Mouse (Mus musculus): ENCODE data around the gene Cd80. TPM values are rescaled to one million over a fixed set of nuclear protein-coding genes. Genes with fewer than 3 reads are reported as not detected.
"Not testable (repeated sequence)": the region's sequence is repeated elsewhere in the genome, so short reads cannot be mapped to it uniquely, and the experiment has no call there.

Gene Cd80
- polyA plus RNA-seq, 1 experiment from 2014 or later, result 0.46 TPM

- H3K4me2 ChIP-seq (ENCODE audit: low read depth, low read length), result no peak overlapping the region
- H3K9me3 ChIP-seq (ENCODE audit: control insufficient read depth, low read length), result no peaks in the 10 kb centered on the region
- peaks cover 11% of the 10 kb centered on the region; the same call in 1 of the 2 replicates for H3K4me1 ChIP-seq (ENCODE audit: control insufficient read depth, insufficient read depth, low read length)
- no peaks in the 10 kb centered on the region for H3K36me3 ChIP-seq (ENCODE audit: control insufficient read depth, insufficient read depth, low read length)
- H3K27ac ChIP-seq (replicated peaks; ENCODE audit: low read depth, low read length), result no peak overlapping the region
- no peak overlapping the region for H3K4me3 ChIP-seq (ENCODE audit: low read depth, low read length)
- H3K27me3 ChIP-seq (replicated peaks; ENCODE audit: control insufficient read depth, insufficient read depth, low read length), result no peaks in the 10 kb centered on the region
- DNase-seq (ENCODE audit: low spot score) (no peak), ATAC-seq (ENCODE audit: low read depth) (no peak)
- H3K9ac ChIP-seq (ENCODE audit: low read depth, low read length), result no peak overlapping the region
- WGBS, result 86% methylated on average over 5 of the region's 5 CpGs
Observed at GRCm38 (mm10) chr16:38472507-38472873, 17.1 kb downstream of the Cd80 start.

- Histone ChIP-seq H3K27me3 (replicated peaks; ENCODE audit: control insufficient read depth, insufficient read depth, low read length) (no peaks in the 10 kb centered on the region), H3K4me1 (ENCODE audit: control insufficient read depth, insufficient read depth, low read length) (peaks cover 11% of the 10 kb centered on the region; the same call in 1 of the 2 replicates), H3K4me3 (ENCODE audit: low read depth, low read length) (no peak overlapping the region), H3K36me3 (ENCODE audit: control insufficient read depth, insufficient read depth, low read length) (no peaks in the 10 kb centered on the region), H3K9ac (ENCODE audit: low read depth, low read length) (no peak overlapping the region), H3K4me2 (ENCODE audit: low read depth, low read length) (no peak overlapping the region), H3K9me3 (ENCODE audit: control insufficient read depth, low read length) (no peaks in the 10 kb centered on the region), H3K27ac (replicated peaks; ENCODE audit: low read depth, low read length) (no peak overlapping the region)
- no peak for DNase-seq (ENCODE audit: low spot score)
- 88% methylated on average over 5 of the region's 5 CpGs for WGBS
- ATAC-seq (ENCODE audit: low read depth), result no peak
Observed at GRCm38 (mm10) chr16:38473661-38474060, 18.3 kb downstream of the Cd80 start.

- no peak for ATAC-seq (ENCODE audit: low read depth)
- no peaks in the 10 kb centered on the region for H3K9me3 ChIP-seq (ENCODE audit: control insufficient read depth, low read length)
- H3K4me2 ChIP-seq (ENCODE audit: low read depth, low read length), result no peak overlapping the region
- peaks cover 11% of the 10 kb centered on the region; the same call in 1 of the 2 replicates for H3K4me1 ChIP-seq (ENCODE audit: control insufficient read depth, insufficient read depth, low read length)
- WGBS, result 87% methylated on average over 9 of the region's 9 CpGs
- no peaks in the 10 kb centered on the region for H3K36me3 ChIP-seq (ENCODE audit: control insufficient read depth, insufficient read depth, low read length)
- no peak for DNase-seq (ENCODE audit: low spot score)
- H3K9ac ChIP-seq (ENCODE audit: low read depth, low read length), result no peak overlapping the region
- no peak overlapping the region for H3K27ac ChIP-seq (replicated peaks; ENCODE audit: low read depth, low read length)
- H3K27me3 ChIP-seq (replicated peaks; ENCODE audit: control insufficient read depth, insufficient read depth, low read length), result no peaks in the 10 kb centered on the region
- no peak overlapping the region for H3K4me3 ChIP-seq (ENCODE audit: low read depth, low read length)
Observed at GRCm38 (mm10) chr16:38474677-38475286, 19.4 kb downstream of the Cd80 start.

GRCm38 (mm10) chr16:38475681-38476311 is 20.4 kb downstream of the Cd80 start:
- Histone ChIP-seq H3K27ac (replicated peaks; ENCODE audit: low read depth, low read length) (no peak overlapping the region), H3K36me3 (ENCODE audit: control insufficient read depth, insufficient read depth, low read length) (no peaks in the 10 kb centered on the region), H3K4me3 (ENCODE audit: low read depth, low read length) (peak overlapping the region; percentile 39), H3K4me2 (ENCODE audit: low read depth, low read length) (peak overlapping the region; percentile 75), H3K9ac (ENCODE audit: low read depth, low read length) (peak overlapping the region; percentile 61), H3K27me3 (replicated peaks; ENCODE audit: control insufficient read depth, insufficient read depth, low read length) (no peaks in the 10 kb centered on the region), H3K4me1 (ENCODE audit: control insufficient read depth, insufficient read depth, low read length) (peaks cover 11% of the 10 kb centered on the region; the same call in 1 of the 2 replicates), H3K9me3 (ENCODE audit: control insufficient read depth, low read length) (no peaks in the 10 kb centered on the region)
- no peak for ATAC-seq (ENCODE audit: low read depth)
- WGBS, result 48% methylated on average over 4 of the region's 4 CpGs
- no peak for DNase-seq (ENCODE audit: low spot score)

GRCm38 (mm10) chr16:38476312-38477240 is 21.2 kb downstream of the Cd80 start:
- peak; percentile 62; the same call in 1 of the 2 replicates for ATAC-seq (ENCODE audit: low read depth)
- H3K27ac ChIP-seq (replicated peaks; ENCODE audit: low read depth, low read length), result peak overlapping the region; percentile 67
- WGBS, result 7% methylated on average over 34 of the region's 34 CpGs

GRCm38 (mm10) chr16:38477241-38477608 is 21.9 kb downstream of the Cd80 start:
- Histone ChIP-seq H3K4me2 (ENCODE audit: low read depth, low read length) (peak overlapping the region; percentile 75), H3K4me1 (ENCODE audit: control insufficient read depth, insufficient read depth, low read length) (peaks cover 11% of the 10 kb centered on the region; the same call in 1 of the 2 replicates), H3K9ac (ENCODE audit: low read depth, low read length) (peak overlapping the region; percentile 61), H3K4me3 (ENCODE audit: low read depth, low read length) (peak overlapping the region; percentile 39)
- H3K27me3 ChIP-seq (replicated peaks; ENCODE audit: control insufficient read depth, insufficient read depth, low read length); H3K36me3 ChIP-seq (ENCODE audit: control insufficient read depth, insufficient read depth, low read length); DNase-seq (ENCODE audit: low spot score); H3K27ac ChIP-seq (replicated peaks; ENCODE audit: low read depth, low read length); ATAC-seq (ENCODE audit: low read depth); H3K9me3 ChIP-seq (ENCODE audit: control insufficient read depth, low read length): not testable (repeated sequence)
- 49% methylated on average over 14 of the region's 14 CpGs for WGBS

More at GRCm38 (mm10) chr16:38476312-38477240, 21.2 kb downstream of the Cd80 start:
- Histone ChIP-seq H3K36me3 (ENCODE audit: control insufficient read depth, insufficient read depth, low read length) (no peaks in the 10 kb centered on the region), H3K4me3 (ENCODE audit: low read depth, low read length) (peak overlapping the region; percentile 39), H3K9me3 (ENCODE audit: control insufficient read depth, low read length) (no peaks in the 10 kb centered on the region), H3K4me2 (ENCODE audit: low read depth, low read length) (peak overlapping the region; percentile 75), H3K9ac (ENCODE audit: low read depth, low read length) (peak overlapping the region; percentile 61), H3K27me3 (replicated peaks; ENCODE audit: control insufficient read depth, insufficient read depth, low read length) (no peaks in the 10 kb centered on the region), H3K4me1 (ENCODE audit: control insufficient read depth, insufficient read depth, low read length) (peaks cover 11% of the 10 kb centered on the region; the same call in 1 of the 2 replicates)
- peak; percentile 70 for DNase-seq (ENCODE audit: low spot score)

GRCm38 (mm10) chr16:38478296-38478695 is 22.9 kb downstream of the Cd80 start:
- no peak for ATAC-seq (ENCODE audit: low read depth)
- no peaks in the 10 kb centered on the region for H3K36me3 ChIP-seq (ENCODE audit: control insufficient read depth, insufficient read depth, low read length)
- peaks cover 8% of the 10 kb centered on the region for H3K27me3 ChIP-seq (replicated peaks; ENCODE audit: control insufficient read depth, insufficient read depth, low read length)
- no peaks in the 10 kb centered on the region for H3K9me3 ChIP-seq (ENCODE audit: control insufficient read depth, low read length)
- H3K4me1 ChIP-seq (ENCODE audit: control insufficient read depth, insufficient read depth, low read length), result peaks cover 14% of the 10 kb centered on the region; the same call in 1 of the 2 replicates
- DNase-seq (ENCODE audit: low spot score), result no peak
- no peak overlapping the region for H3K4me3 ChIP-seq (ENCODE audit: low read depth, low read length)
- H3K9ac ChIP-seq (ENCODE audit: low read depth, low read length), result no peak overlapping the region
- H3K4me2 ChIP-seq (ENCODE audit: low read depth, low read length), result no peak overlapping the region
- WGBS, result 91% methylated on average over 3 of the region's 3 CpGs
- no peak overlapping the region for H3K27ac ChIP-seq (replicated peaks; ENCODE audit: low read depth, low read length)

GRCm38 (mm10) chr16:38481327-38481726 is 26.0 kb downstream of the Cd80 start:
- DNase-seq (ENCODE audit: low spot score), result no peak
- Histone ChIP-seq H3K4me2 (ENCODE audit: low read depth, low read length) (no peak overlapping the region), H3K27ac (replicated peaks; ENCODE audit: low read depth, low read length) (no peak overlapping the region), H3K4me3 (ENCODE audit: low read depth, low read length) (no peak overlapping the region), H3K36me3 (ENCODE audit: control insufficient read depth, insufficient read depth, low read length) (no peaks in the 10 kb centered on the region), H3K4me1 (ENCODE audit: control insufficient read depth, insufficient read depth, low read length) (peaks cover 15% of the 10 kb centered on the region; the same call in 1 of the 2 replicates), H3K9me3 (ENCODE audit: control insufficient read depth, low read length) (no peaks in the 10 kb centered on the region), H3K9ac (ENCODE audit: low read depth, low read length) (no peak overlapping the region), H3K27me3 (replicated peaks; ENCODE audit: control insufficient read depth, insufficient read depth, low read length) (peaks cover 19% of the 10 kb centered on the region)
- WGBS, result 81% methylated on average over 4 of the region's 4 CpGs
- ATAC-seq (ENCODE audit: low read depth), result no peak

Measured in embryonic facial prominence, embryonic 14.5 days (tissue).